Mouse (Mus musculus): ENCODE data around the gene Rps6.

GRCm38 (mm10) chr4:86847246-86847645 lies 10.0 kb downstream of the Rps6 start:
- TF ChIP-seq CTCF (IDR thresholded peaks at IDR 0.05; ENCODE audit: control insufficient read depth, insufficient read depth, insufficient read length): no peak
- no peak for TF ChIP-seq MAX (IDR thresholded peaks at IDR 0.05)
